Mouse (Mus musculus) lung, postnatal 14 days (tissue): ENCODE results near the gene Gpr137.
"Not testable (repeated sequence)": the region's sequence is repeated elsewhere in the genome, so short reads cannot be mapped to it uniquely, and the experiment has no call there.

Experiments used
- DNase-seq: peaks from one replicate; pipeline ENCODE4 v3.0.0; 2021

The Gpr137 gene

DNA sequence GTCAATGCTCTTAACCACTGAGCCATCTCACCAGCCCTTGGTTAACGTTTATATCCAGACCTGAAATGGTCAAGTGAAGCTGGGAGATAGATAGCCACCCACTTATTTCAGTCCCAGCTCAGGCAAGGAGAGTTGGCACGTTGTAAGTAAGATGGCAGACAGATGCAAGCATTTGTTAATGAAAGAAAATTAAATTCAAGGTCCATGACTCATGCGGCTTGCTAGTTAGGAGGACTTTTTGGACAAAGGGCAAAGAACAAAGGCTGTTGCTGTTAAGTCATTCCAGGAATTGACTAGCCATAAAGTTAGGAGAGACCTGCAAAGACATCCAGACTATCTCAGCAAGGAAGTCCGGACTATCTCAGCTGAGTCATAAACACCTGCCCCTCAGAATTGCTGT lies 42.6 kb downstream of the Gpr137 start:
- DNase-seq: no peak

DNA sequence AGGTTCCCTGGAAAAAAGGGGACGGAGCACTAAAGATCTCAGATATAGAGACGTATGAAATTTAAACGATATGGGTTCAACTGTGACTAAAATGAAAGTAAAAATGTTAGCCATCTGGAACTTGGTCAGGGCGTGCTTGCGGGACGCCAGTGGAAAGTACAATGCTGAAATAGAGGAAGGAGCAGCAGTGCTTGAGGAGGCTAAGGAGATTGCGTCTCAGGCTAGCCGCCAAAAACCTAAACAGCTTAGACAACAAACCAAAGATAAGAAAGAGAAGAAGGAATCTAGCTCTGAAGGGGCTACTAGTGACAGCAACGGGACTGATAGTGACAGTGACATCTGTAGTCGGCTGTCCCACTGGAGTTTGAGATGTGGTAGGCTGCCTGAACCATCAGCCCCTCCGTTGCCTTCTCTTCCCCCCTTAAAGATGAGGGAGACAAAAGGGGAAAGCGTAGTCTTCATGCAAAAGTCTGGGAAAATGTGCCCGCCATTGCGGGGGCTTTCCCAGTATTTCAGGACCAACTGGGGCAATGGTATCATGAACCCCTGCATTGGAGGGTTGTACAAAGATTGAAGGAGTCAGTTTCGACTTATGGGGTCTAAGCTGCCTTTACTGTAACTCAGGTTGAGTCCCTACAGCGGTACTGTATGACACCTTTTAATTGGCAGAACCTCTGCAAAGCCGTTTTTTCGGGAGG lies 46.5 kb downstream of the Gpr137 start:
- DNase-seq: not testable (repeated sequence)

DNA sequence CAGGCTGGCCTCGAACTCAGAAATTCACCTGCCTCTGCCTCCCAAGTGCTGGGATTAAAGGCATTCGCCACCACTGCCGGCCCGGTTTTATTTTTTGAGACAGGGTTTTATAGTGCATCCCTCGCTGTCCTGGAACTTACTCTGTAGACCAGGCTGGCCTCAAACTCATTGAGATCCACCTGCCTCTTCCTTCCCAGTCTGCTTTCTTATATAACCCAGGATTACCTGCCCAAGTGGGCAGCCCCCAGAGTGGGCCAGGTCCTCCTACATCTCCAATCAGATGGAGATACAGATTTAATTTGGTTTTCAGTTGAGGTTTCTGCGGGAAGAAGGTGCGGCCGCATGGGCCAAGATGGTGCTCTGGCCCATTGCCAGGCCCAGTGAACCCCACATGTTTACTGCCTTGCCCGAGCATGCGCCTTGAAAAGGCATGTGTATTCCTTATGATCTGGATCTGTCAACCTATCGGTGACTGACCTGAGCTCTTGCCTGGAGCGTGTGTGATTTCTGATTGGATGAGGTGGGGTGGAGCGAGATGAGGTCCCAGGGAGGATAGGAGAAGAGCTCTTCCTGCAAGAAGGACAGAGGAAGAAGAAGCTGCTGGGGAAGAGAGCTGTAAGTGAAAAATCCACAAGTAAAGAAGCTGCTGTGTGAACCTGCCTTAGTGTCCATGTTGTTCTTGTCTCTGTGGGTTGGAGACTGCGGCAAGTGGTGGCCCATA lies 48.4 kb downstream of the Gpr137 start:
- no peak for DNase-seq

DNA sequence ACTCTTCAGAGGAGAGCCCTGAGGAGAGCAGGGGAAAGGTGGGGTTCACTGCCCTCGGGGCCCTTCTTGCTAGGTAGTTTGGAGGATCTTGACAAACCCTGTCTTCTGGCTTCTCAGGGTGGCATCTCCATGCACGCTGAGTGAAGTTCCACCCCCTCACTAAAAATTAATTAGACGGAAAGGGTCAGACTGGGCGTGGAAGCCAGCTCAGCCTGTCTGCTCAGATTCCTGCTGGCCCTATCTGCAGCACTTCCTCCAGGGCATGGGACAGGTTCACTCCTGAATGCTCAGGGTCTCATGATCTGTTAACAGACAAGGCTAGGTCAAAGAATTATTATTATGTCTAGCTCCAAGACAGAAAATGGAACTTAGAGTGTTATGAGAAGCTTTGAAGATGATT lies 49.8 kb downstream of the Gpr137 start:
- no peak for DNase-seq
